Mouse (Mus musculus): ENCODE measurements around the gene Gm16867. TPM values are rescaled to one million over a fixed set of nuclear protein-coding genes. Genes with fewer than 3 reads are reported as not detected.
"Not testable (repeated sequence)": the region's sequence is repeated elsewhere in the genome, so short reads cannot be mapped to it uniquely, and the experiment has no call there.

Gene Gm16867
- total RNA-seq (2021), result 10 to 100 TPM in 1 of 2 experiments, 1 to 10 TPM in 1; 9.8 to 12.8 TPM

GRCm38 (mm10) chr14:69503174-69503573, at the start of gene Gm16867:
Gene Gm16867 (minus strand): TSS chr14:69503362.
- DNase-seq (ENCODE audit: low spot score in 2 of 2); intact Hi-C loops (cut with DNase I): not testable (repeated sequence)

GRCm38 (mm10) chr14:69547310-69547709, 44.1 kb upstream of the Gm16867 start:
- DNase-seq (ENCODE audit: low spot score in 2 of 2); intact Hi-C loops (cut with DNase I): not testable (repeated sequence)

GRCm38 (mm10) chr14:69545052-69545451, 41.9 kb upstream of the Gm16867 start:
- DNase-seq (ENCODE audit: low spot score in 2 of 2); intact Hi-C loops (cut with DNase I): not testable (repeated sequence)

DNA sequence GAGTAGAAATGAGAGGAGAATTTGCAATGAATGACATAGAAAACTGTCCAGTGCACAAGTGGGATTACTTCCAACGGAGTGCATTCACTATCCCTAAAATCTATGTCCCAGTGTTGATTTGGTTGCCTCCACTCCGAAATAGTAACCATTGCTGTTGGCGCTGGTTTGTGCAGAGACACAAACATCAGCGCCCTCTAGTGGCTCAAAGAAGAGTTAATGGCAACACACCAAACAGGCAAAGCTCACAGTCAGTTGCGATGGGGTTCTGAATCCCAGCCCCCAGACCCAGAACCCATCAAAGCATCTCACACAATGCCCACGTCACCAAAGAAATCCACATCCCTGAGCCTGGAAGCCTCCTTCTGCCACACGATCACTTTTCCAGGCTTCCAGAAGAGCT, 40.9 kb upstream of the Gm16867 start:
- intact Hi-C loops (cut with DNase I); DNase-seq (ENCODE audit: low spot score in 2 of 2): not testable (repeated sequence)

DNA sequence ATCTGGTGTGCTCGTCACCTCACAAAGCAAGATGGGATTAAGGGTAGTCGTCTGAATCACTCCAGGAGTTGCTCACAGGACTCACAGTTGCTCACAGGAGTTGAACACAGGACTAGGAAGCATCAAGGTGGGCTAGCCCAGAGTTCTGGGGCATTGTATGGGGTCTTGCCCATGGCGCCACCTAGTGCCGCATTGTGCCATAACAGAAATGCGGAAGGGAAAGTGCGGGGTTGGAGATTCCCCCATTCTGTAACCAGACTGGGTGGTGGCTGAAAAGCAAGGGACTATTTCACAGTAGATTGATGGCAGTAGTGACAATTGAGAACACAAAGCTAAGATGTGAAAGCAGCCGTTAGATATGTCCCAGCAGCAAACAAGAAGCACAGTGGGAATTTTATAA, 39.5 kb upstream of the Gm16867 start:
- DNase-seq (ENCODE audit: low spot score in 2 of 2); intact Hi-C loops (cut with DNase I): not testable (repeated sequence)

DNA sequence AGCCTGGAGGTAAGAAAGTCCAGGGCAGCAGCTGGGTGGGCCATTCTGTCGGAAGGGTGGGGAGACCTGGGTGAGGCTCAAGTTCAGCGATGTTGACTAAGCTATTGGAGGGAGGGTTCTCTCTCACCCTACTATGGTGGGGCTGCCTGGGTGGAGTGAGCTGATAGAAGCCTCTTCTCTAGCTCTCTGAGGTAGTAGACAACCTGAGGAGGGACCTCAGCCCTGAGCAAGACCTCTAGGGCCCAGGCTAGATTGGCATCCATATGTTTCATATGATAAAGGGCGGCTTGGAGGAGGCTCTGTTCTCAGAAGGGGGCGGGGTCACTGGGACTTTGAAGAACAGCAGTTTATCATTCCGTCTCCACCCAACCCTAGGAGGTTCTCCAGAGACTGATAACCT, 37.0 kb upstream of the Gm16867 start:
- DNase-seq (ENCODE audit: low spot score in 2 of 2); intact Hi-C loops (cut with DNase I): not testable (repeated sequence)

DNA sequence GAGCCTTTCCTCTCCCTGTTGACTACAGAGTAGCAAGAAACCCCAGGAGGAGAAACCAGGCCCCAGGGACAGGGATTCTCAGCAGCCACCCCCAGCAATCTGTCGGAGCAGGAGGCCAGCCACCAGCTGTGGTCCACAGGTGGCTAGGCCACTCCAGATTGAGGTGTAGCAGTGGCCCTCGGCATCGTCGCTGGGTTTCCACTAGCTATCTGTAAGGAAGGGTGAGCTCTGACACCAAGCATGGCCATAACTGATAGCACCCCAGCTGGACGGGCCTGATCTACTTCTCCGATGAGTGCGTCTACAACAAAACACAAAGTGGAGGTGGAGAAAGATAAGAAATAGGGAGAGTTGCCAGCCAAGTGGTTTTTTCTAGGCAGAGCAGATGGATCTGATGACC, 33.4 kb upstream of the Gm16867 start:
- DNase-seq (ENCODE audit: low spot score in 2 of 2); intact Hi-C loops (cut with DNase I): not testable (repeated sequence)

DNA sequence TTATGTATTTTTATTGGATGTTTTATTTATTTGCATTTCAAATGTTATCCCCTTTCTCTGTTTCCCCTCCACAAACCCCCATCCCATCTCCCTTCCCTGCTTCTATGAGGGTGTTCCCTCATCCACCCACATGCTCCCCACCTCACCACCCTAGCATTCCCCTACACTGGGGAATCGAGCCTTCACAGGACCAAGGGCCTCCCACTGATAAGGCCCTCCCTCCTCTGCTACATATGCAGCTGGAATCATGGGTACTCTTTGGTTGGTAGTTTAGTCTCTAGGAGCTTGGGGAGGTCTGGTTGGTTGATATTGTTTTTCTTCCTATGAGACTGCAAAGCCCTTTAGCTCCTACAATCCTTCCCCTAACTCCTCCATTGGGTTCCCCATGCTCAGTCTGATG, 23.0 kb upstream of the Gm16867 start:
- intact Hi-C loops (cut with DNase I); DNase-seq (ENCODE audit: low spot score in 2 of 2): not testable (repeated sequence)

GRCm38 (mm10) chr14:69523001-69523400, 19.8 kb upstream of the Gm16867 start:
- DNase-seq (ENCODE audit: low spot score in 2 of 2); intact Hi-C loops (cut with DNase I): not testable (repeated sequence)

DNA sequence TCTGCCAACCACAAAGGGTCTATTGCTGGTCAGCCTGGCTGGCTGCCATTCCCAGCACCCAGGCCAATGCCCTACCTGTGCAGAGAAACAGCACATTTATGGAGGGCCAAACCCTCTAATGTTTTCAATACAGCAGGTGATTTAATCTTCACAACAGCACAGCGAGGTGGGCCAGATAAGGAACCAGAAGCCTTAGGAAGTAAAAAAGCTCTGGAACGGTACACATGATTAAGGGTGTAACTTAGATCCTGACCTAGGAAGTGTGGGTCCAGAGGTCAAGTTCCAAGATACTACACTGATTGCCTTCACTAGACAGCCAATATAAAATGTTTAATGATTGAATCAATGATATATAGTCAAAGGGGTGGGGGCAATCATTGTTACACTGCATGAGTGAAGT, 17.6 kb upstream of the Gm16867 start:
- DNase-seq (ENCODE audit: low spot score in 2 of 2); intact Hi-C loops (cut with DNase I): not testable (repeated sequence)

GRCm38 (mm10) chr14:69512449-69512848, 9.3 kb upstream of the Gm16867 start, which contains the start of gene Gm27179:
Gene Gm27179 (minus strand): TSS chr14:69512549.
- intact Hi-C loops (cut with DNase I); DNase-seq (ENCODE audit: low spot score in 2 of 2): not testable (repeated sequence)

- intact Hi-C loops (cut with DNase I); DNase-seq (ENCODE audit: low spot score in 2 of 2): not testable (repeated sequence)
Observed at GRCm38 (mm10) chr14:69507000-69507399, 3.8 kb upstream of the Gm16867 start.

DNA sequence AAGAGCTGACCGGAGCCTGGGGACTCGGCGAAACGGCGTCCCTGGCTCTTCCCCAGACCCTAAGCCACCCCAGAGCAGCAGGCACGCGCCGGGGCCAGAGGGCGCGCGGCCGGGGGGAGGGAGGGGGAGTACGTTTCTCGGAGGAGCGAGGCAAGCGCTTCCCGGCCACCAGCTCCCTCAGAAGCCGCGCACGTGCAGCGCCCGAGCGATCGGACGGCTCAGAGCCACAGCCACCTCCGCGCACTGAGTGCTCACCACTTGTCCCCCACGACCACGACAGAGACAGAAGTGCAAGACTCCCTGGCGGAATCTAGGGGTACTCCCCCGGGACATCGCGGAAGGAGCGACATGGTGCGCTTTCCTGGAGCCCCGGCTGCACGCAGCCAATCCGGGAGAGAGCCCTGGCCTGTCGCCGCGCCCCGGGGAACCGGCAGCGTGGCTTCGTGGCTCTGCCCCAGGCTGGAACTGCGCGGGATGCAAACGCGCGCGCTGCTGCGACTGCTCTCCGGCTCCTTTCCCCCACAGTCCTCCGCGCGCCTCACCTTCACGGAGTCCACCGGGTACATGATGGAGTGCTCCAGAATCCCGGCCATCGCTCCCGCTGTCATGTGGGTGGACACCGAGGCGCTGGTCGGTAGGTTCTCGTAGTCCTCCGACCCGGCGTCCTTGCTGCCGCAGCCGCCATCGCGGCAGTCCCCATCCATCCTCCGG, 567 bp downstream of the Gm16867 start:
- DNase-seq (ENCODE audit: low spot score in 2 of 2); intact Hi-C loops (cut with DNase I): not testable (repeated sequence)

DNA sequence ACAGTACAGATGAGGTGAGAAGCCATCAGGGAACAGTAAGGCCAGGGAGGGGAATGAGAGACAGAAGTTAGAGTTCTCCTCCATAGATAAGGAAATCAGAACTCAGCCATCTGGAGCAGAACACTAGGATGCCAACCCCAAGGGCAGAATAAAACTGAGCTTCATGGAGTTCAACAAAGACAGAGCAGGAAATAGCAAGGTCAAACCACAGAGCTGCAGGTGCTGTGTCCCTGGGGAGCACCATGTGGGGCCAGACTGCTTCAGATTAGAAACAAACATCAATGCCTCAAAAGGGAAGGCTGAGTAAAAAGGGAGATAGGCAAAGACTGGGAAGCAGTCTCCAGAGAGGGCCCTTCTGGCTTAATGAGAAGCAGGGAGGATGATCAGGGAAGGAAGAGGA, 6.9 kb downstream of the Gm16867 start:
- DNase-seq (ENCODE audit: low spot score in 2 of 2); intact Hi-C loops (cut with DNase I): not testable (repeated sequence)

DNA sequence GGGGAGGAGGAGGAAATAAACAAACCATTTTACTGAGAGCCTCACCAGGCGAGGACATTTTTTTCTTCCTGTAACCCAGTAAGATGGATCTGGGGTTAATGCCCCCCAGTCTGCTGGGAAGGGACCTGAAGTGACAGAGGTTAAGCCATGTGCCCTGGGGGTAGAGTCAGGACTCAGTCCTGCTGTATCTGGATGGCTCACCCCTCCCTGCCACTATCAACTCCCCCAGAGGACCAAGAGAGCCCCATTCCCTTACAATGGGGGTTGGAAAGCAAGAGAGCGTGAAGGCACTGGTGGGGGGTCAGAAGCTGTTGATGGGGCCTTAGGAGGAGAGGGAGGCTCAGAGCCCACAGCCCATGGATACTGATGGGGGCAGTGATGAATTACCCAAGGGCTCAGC, 8.2 kb downstream of the Gm16867 start:
- intact Hi-C loops (cut with DNase I); DNase-seq (ENCODE audit: low spot score in 2 of 2): not testable (repeated sequence)

GRCm38 (mm10) chr14:69494522-69494921, 8.6 kb downstream of the Gm16867 start:
- DNase-seq (ENCODE audit: low spot score in 2 of 2); intact Hi-C loops (cut with DNase I): not testable (repeated sequence)

GRCm38 (mm10) chr14:69488001-69488400, 15.2 kb downstream of the Gm16867 start:
- intact Hi-C loops (cut with DNase I); DNase-seq (ENCODE audit: low spot score in 2 of 2): not testable (repeated sequence)

GRCm38 (mm10) chr14:69485466-69486135, 17.6 kb downstream of the Gm16867 start:
- DNase-seq (ENCODE audit: low spot score in 2 of 2); intact Hi-C loops (cut with DNase I): not testable (repeated sequence)

DNA sequence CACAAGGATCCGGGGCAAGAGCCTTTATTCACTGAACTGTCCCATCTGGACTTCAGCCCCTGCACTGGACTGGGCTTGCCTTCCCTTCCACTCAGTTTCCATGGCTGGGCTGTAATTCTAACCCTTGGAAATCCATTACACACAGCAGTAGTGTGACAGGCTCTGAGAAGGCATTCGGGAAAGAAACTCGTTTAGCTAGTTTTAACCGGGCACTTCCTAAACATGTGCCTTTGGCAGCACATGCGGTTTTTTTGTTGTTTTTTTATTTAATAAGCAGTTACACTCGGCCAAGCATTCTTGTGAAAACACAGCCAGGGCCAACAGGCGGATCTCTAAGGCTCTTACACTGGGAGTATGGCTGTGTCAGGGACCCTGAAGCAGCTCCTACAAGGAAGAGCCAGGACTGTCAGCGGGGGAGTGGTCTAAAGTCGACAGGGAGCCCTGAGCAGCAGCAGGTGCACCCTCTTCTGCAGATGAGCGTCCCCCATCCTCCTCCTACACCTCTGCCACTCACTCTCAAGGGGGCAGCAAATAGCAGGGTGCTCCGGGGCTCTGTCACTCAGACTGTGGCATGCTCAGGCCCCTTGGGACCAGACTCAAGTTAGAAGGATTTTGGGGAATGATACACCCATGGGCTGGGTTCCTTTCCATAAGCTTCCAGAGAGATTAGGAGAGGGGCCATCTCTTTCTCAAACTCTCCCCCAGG, 29.1 kb downstream of the Gm16867 start:
- intact Hi-C loops (cut with DNase I); DNase-seq (ENCODE audit: low spot score in 2 of 2): not testable (repeated sequence)

- intact Hi-C loops (cut with DNase I); DNase-seq (ENCODE audit: low spot score in 2 of 2): not testable (repeated sequence)
Observed at GRCm38 (mm10) chr14:69473322-69473721, 29.8 kb downstream of the Gm16867 start.

Data from left cerebral cortex, postnatal 25 days (tissue).